Mouse (Mus musculus): Measurements from ENCODE around the gene Lgr4. TPM values are rescaled to one million over a fixed set of nuclear protein-coding genes. Genes with fewer than 3 reads are reported as not detected.

Lgr4 gene
- total RNA-seq, 2 experiments from 2014 or later = 24.8 to 25.4 TPM

DNA sequence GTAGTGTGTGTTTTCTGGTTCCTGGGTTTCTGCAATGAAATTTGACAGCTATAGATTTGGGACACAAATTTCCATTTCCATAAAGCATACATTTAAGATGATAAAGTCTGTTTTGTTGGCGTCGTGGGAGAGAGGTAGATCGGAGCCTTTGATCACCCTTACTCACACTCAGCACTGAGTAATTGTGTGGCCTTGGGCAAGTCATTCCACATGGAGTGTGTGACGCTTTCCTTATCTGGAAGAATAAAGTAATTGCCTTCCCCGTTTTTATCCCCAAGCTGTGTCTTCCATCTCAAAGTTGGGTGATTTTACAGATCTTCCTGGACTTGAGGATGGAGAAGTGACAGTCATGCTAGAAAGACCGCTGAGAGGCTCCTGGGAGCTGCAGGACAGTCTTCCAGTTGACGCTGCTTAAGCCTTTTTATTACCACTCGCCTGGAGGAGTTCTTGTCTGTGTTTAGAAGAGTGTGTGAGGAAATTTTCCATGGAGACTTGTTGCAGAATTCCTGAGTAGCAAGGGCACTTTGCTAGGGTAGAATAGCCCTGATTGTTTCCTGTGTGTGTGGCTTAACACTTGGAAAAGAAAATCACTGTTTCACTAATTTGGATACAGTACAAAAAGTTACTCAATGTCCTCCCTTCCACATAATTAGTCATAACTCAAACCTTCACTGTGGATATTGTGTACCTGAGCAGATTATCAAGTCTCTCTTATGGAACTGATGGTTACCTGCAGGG, 4.0 kb downstream of the Lgr4 start:
- no peak for DNase-seq (ENCODE audit: low spot score in 2 of 2)

DNA sequence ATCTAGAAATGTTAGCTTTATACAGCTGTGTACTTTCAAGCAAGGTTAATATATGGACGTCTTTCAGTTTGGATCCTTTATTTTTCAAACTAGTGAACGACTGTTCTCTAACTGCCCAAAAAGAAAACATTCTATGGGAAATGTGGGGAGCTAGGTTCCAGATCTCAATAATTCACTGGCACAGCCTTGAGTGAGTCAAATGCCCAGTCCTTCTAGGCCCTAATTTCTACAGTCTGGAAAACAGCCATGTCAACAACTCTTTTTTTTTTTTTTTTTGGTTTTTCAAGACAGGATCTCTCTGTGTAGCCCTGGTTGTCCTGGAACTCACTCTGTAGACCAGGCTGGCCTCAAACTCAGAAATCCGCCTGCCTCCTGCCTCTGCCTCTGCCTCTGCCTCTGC, 4.9 kb downstream of the Lgr4 start:
- no peak for DNase-seq (ENCODE audit: low spot score in 2 of 2)

DNA sequence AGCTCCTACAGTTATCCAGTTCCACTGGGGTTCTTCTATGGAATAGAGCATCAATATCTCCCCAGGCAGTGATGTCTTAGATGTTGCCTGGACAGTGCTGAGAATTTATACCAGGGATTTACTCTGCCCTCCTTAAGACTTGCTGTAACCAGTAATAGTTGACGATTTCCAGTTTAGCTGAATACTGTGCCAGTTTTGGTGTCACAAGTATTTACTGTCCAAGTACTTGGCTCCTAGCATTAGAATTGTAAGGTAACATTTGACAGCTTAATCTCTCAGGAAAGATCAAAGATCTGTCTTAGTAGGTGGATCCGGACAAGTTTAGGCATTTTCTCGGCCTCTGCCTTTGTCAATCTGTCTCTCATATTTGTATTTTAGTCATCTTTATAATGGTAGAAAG, 5.6 kb downstream of the Lgr4 start:
- DNase-seq (ENCODE audit: low spot score in 2 of 2) = no peak

DNA sequence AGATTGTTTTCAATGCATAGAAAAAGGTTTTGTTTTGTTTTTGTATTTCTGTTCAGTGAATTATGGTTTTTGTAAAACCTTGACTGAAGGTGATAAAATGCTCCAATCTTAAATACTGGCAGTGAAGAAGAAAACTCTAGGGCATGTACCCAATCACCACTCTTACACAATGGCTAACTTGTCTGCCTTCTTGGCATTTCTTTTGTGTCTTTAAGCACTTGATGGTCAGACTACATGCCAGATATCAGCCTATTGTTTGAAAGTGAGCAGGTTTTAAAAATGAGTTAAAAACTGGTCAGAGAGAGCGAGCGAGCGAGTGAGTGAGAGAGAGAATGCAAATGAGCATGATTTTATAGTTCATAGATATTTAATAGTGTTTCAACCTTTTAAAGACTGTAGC, 6.5 kb downstream of the Lgr4 start:
- no peak for DNase-seq (ENCODE audit: low spot score in 2 of 2)

DNA sequence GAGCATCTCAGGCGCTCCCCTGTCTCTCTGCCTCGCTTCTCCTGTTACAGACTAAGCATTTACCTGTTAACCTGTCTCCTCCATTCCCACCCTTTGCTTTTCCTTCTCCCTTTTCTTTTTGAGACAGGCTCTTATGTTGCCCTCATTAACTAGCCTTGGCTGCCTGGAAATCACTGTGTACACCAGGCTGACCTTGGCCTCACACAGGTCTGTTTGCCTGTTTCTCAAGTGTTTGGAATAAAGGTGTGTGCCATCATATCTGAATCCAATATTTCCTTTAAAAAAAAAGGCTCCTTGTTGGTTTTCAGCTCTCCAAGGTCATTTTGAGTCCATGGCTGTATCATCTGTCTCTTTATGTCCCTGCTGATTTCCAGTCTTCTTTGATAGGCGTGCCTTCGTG, 9.5 kb downstream of the Lgr4 start:
- DNase-seq (ENCODE audit: low spot score in 2 of 2) = no peak

DNA sequence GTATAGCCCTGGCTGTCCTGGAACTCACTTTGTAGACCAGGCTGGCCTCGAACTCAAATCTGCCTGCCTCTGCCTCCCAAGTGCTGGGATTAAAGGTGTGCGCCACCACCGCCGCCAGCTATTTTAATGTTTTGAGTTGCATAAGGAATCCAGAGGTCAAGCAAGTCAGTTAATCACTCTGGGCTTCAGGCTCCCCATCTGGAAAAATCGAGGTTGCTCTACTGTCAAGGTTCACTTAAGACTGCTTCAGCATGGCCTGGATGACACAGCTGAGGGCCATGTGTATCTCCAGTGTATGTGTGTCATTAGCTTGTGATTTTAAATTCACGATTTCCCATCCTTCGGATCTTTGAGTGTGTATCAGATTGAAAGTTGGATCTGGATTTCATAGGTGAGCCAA, 10.0 kb downstream of the Lgr4 start:
- no peak for DNase-seq (ENCODE audit: low spot score in 2 of 2)

DNA sequence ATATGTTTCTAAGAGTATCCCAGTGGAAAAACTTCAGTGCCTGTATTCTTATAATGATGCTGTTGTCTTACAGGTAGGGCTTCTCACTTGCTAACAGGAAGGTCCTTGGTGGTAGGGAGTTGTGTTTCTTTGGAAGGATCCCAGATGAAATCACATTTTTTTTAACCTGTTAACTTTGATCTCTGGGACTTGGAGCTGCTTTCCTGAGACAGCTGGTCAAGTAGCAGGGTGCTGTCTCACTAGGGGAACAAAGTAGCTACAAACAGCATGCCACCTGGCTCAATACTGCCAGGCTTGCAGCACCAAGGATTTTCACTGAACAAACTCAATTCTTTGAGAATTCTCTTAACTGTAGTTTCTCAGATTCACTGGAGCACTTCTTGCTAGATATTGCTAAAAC, 10.4 kb downstream of the Lgr4 start:
- no peak for DNase-seq (ENCODE audit: low spot score in 2 of 2)

DNA sequence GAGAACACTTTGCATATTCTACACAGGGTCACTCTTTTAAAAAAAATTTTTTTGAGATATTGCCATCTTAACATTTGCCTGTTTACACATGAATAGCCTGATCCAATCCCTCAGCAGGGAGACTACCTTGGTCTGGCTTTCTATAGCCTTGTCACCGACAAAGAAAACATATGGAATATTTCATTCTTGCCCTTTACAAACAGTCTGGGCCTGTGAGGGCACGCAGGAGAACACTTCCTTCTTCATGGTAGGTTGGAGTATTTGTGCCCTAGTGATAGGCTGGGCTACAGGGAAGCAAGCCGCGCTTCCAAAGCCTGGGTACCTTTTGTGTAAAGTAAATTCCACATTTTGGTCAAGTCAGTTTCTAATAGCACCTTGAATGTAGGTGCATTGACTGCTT, 11.3 kb downstream of the Lgr4 start:
- DNase-seq (ENCODE audit: low spot score in 2 of 2) = no peak

DNA sequence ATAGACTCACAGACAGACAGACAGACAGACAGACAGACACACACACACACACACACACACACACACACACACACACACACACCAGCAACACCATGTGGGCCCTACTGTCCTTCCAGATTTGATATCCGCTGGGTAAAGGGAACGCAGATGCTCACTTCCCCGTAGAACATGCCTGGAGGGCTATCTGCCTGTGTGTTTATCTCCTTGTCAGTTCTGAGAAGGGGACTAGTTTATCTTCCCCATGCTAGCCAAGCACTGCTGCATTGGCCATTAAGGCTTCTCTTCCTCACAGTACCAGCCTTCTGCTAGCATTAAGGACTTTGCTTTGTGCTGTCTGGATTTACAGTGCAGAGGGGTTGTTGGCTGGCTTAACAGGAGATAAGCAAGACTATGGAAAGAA, 11.8 kb downstream of the Lgr4 start:
- no peak for DNase-seq (ENCODE audit: low spot score in 2 of 2)

DNA sequence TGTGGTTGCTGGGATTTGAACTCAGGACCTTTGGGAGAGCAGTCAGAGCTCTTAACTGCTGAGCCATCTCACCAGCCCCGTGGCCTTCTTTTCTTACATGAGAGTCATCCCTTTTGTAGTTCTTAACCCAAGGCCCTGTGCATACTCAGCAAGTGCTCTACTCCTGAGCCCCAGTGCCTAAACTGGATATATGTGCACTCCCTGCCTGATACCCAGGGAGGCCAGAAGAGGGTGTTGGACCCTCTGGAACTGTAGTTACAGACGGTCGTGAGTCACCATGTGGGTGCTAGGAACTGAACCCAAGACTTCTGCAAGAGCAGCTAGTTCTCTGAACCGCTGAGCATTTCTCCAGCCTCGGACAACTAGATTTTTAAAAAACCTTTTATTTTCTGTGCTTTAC, 12.9 kb downstream of the Lgr4 start:
- no peak for DNase-seq (ENCODE audit: low spot score in 2 of 2)

DNA sequence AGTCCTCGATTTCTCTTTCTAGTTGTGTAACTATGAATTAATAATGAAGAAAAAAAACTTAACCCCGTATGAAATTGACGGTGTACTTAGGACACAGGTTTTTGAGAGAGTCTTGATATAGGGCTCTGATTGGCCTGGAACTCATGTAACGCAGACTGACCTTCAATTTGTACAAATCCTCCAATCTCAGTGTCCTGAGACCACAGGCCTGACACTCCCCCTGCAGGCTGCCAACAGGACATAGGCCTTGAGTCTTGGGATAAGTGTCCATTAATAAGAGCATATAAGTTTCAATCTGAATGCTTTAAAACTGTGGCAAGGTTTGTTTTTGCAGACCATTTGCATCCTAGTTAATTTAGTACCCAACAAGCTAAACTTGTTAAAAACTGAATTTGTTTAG, 13.3 kb downstream of the Lgr4 start:
- DNase-seq (ENCODE audit: low spot score in 2 of 2) = no peak

DNA sequence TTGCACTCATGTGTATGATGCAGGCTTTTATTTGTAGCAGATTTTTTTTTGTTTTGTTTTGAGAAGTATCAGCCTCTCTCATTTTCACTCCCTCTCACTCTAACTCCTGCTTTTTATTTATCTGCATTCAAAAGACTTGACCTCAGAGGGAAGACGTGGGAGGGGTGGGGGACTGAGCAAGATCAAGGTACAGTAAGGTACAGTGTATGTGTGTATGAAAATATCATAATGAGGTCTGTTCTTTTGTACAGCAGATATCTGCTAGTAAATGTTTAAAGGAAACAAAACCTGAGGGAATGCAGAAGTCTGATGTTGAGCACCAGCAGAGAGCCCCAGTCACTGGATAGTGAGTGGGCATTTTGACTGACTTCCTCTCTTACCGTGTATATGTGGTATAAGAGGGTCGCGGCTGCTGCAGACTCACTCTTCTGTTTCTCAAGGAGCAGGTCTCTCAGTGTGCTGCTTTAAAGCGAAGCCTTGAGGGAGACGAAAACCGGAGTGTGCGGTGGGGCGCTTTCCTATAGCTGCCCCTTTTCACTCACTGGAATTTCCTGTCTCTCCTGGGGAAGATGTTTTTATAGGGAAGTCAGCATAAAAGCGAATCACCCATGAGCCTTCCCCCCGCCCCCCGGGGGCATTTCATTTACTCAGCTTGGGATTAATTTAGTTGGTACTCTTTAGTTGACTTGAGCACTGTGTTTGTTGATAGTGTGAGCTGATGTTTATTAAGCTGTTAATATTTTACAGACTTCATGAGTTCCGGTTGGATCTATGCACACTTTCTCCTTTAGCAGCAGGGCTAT, 14.7 kb downstream of the Lgr4 start:
- no peak for DNase-seq (ENCODE audit: low spot score in 2 of 2)

DNA sequence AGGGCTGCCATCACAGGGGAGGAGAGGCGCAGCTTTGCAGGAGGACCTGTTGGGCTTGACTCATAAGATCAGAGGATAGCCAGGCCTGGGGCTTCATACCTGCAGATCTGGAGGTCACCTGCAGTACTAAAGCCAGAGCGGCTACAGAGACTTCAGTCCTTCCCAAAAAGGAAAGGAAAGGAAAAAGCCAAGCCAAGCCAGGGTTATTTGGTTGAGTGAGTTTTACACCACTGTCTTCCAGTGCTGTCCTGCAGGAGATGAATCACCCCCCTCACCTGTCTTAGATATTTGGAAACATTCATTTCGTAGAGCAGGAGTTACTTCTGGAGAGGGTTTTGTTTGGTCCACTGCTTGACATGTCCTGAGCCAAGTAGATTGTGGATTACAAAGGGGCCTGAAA, 15.7 kb downstream of the Lgr4 start:
- DNase-seq (ENCODE audit: low spot score in 2 of 2) = no peak

DNA sequence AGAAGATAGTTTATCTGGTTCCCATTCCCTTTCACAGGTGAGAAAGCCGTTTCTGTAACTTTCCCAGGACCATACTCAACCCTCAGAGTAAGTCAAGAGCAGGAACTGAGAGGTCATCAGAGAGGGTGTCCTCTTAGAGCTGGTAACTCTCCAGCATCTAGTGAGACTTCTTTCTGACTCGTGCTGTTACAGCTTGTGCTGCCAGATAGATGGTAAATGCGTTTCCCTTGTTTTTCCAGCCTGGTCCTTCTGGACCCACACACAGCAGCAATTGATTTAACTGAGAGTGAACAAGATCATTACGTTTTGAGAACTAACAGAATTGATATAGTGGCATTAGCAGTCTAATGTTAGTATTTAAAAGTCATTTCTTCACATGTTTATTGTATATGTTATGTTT, 16.6 kb downstream of the Lgr4 start:
- DNase-seq (ENCODE audit: low spot score in 2 of 2) = no peak

DNA sequence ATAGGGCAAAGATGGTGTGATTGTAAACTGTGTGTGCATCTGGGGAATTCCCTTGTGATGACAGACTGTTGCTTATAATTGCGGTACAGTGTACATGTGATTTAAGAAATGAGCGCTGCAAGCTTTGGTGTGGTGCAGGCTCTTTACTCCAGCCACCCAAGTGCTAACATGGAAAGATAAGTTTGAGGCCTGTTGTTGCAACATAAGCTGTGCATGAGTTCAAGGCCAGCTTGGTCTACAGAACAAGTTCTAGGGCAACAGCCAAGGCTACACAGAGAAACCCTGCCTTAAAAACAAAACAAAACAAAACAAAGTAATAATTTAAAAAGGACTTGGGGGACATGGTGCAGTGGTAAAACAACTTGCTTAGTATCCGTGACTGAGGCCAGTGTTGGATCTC, 17.7 kb downstream of the Lgr4 start:
- no peak for DNase-seq (ENCODE audit: low spot score in 2 of 2)

DNA sequence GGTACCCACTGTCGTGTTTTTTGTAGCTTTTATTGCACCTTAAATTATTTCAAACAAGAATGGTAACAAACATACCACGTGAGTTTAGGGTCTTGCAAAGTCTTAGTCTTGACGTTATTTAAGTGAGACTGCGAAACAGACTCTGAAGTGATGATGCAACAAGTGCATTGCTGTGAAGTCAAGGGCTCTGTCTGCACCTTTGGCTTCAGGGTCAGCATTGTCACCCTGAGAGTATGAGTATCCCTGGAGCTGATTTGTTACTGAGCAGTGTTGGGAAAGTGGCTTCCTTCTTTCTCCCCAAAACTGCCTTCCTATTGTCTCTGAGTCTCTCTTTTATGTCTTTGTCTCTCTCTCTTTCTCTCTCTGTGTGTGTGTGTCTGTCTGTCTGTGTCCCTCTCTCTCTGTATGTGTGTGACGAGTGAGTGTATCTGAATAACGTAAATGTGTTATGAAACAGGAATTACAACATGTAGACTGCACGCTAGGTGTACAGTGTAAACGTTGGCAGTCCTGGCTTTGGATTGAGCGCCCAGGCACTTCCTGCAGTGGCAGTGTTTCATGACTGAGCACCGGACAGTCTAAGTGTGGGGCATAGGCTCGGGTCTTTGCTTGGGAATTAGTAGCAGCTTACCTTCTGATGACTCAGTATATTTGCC, 18.4 kb downstream of the Lgr4 start:
- DNase-seq (ENCODE audit: low spot score in 2 of 2) = no peak

DNA sequence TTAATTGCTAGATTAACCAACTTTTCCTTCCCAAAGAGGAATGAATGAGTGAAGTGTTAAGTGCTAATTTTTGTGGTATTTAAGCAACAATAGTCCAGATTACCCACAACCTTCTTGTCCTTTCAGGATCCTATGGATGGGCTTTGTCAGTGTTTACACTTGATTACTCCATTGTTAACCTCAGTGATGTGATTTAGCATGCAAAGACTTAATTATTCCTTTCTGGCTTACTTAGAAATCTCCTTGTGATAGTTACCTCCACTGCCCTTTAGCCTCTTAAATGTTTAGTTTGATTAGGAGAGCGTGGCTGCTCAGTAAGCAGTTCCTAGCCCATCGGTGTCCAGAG, 18.9 kb downstream of the Lgr4 start:
- no peak for DNase-seq (ENCODE audit: low spot score in 2 of 2)

DNA sequence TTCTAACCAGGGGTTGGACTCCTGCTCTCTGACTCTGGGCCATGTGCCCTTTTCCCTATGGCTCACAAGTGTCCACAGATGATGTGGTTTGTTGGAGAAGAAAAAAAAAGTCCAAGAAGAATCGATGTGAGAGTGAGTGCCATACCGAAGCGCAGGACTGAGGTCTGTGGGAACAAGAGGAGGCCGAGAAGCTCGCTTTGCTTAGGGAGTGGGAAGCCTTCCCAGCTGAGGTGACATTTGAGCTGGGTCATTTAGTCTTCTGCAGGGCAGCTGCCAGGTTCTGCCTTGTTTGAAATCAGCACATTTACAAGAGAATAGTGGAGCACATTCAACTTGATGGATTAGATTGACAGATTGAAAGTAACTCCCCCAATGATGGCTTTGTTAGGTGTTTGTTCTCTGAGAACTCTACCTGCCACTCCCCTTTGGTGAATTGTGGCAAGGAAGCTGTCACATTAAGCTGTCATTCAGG, 24.6 kb downstream of the Lgr4 start:
- no peak for DNase-seq (ENCODE audit: low spot score in 2 of 2)

DNA sequence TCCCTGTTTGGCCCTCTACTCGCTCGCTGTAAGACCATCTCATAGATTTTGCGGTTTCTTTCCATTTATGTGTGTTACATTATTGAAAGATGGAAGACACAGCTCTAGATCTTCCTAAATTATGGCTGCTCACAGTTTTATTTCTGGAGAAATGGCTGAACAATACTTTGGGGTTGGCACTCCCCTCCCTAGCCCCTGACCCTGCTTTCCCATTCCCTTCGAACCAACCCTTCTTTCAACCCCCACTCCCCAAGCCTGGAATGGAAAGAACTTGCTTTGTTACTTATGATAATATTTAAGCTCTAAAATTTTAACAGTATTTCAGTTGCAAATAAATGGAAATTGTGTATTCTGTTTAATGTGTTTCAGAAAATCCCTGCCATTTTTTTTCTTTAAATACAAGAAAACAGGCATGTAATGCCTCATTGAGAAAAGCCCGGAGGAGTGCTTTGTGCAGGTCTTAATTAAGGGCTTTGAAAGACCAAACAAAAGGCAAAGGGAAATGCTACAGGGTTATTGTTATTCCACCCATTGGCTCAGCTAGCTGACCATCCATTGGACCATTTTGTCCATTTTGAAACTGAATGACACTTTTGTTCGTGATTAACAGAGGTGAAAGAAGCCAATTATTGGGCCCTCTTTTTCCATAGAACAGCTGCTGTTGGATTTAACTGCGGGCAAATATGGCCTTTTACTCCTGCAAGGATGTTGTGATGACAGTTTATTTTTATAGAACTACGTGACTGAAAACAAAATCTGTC, 25.5 kb downstream of the Lgr4 start:
- DNase-seq (ENCODE audit: low spot score in 2 of 2) = no peak

DNA sequence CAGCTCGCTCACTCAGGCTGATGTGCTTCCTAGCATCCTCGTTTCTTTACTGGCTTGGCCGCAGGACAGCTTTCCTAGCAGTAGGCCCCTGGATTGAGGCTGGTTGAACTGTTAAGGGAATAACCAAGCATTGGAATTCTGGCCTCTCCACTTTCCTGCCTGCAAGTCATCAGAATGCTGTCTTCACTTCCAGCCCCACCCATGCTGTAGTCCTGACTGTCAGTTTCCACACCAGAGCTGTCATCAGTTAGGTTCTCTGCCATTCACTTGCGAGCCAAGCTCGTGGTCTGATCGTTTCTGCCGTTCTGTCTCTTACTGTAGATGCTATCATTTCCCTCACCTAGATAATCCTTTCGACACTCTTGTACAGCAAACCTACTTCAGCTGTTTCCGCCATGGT, 27.5 kb downstream of the Lgr4 start:
- no peak for DNase-seq (ENCODE audit: low spot score in 2 of 2)

DNA sequence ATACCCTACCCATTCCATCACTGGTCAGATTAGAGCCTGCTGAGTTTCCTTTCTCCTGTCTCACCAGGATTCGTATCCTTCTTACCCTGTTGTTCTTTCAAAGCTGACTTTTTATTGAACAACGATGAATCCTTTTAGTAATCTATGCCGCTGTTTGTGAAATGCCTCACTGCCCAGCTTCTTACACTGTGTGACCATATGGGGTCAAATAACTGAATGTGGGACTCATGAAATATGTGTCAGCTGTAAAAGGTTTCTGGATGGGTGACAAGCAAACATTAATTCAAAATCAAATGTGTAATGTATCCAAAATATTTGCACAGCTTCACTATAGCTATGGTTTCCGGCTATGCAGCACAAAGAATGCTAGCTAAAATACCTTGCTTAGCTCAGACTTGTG, 28.1 kb downstream of the Lgr4 start:
- DNase-seq (ENCODE audit: low spot score in 2 of 2) = no peak

DNA sequence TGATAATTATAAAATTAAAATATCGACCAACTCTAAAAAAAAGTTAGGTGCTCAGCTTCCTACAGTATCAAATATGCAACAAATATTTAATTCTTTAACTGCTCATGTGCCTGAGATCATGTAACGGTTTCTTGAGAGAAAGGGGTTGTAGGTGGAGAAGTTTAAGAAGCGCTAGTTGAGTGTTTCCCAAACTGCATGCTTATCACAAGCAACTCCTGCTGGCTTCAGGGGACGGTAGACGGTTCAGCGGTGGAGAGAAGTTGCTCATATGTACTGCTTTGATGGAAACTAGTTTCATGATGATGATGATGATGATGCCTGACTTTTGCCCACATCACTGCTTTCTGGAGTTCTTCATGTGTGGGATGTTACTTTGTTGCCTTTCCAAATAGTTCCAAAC, 29.0 kb downstream of the Lgr4 start:
- no peak for DNase-seq (ENCODE audit: low spot score in 2 of 2)

All from layer of hippocampus, postnatal 10 days (tissue).